Mouse (Mus musculus) lung, postnatal 36 days (tissue): ENCODE measurements around the gene Osgep.
"Not testable (repeated sequence)": the region's sequence is repeated elsewhere in the genome, so short reads cannot be mapped to it uniquely, and the experiment has no call there.

Experiments
- DNase-seq: peaks from one replicate; pipeline ENCODE4 v3.0.0; 2022; ENCODE audit warnings: mixed read lengths

The Osgep gene

DNA sequence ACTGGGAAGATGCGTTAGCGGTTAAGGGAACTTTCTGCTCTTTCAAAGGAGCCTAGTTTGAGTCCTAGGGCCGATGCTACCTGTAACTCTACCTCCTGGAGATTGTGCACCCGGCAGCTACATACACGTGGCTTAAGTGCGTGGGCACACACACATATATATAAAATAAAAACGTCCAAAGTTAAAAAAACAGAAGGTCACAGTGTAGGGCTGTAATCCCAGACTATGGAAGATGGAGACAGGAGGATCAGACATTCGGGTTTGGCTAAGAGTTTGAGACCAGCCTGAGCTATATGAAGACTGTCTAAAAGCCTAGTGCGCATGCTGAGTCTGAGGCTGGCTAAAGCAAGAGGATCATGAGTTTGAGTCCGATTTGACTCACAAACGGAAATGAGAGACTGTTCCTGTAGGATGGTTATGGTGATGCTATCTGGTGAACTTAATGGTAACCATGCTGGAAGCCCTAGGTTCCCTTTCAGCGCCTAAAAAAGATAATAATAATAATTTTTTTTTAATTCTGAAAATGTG is 6.9 kb upstream of the Osgep start:
- DNase-seq = peak; percentile 12

DNA sequence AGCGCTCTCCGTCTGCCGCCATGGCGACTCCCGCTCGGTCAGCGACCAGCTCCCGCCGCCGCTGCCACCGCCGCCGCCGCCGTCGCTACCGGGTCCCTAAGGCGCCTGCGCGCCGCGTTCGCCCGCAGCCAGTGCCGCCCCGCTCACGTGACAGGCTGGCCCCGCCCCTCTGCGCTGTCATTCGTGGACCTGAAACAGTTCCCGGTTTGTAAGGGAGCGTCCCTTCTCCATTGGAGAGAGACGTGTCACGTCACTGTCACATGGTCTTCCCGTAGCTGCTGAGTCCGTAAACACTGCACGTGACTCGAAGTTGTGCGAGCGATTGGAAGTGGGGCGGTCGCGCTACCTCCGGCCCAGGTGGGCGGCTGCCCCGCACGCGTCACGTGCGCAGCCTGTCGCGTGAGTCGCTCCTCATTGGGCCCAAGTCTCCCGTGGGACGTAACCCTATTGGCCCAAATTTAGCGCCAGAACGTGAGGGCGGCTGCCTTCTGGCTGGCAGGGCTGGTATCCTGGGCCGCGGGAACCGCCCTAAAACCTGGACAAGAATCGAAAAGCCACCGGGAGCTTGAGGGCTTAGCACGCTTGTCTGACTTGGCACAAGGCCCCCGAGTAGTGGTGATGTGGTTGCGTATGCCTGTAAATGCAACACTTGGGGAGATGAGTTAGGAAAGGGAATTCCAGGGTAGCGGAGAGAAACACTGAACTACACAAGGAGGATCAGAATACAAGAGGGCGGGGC is 6.2 kb upstream of the Osgep start, which contains the start of the genes Pip4p1 and Pnp:
Gene Pip4p1 (minus strand): TSS at position 103 of the 739 bp plus-strand sequence.
Gene Pnp (plus strand): TSS at position 329 of the 739 bp plus-strand sequence.
- peak; percentile 100 for DNase-seq

DNA sequence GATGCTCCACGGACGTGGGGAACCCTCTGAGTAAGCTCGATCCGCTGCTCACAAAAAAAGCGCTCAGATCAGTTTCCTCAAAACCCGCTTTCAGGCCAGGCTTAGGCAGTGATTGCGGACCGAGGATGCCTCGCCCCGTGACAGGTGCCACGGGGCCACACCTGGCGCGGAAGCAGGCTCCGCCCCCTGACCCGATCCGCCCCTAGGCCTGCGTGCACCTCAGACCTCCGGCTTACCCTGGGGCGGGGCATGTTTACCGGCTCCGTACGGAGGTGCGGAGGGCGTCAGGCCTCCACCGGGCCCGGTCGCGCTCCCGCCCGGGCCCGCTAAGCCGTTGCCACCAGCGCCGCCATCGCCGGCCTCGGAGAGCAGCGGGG is 5.7 kb upstream of the Osgep start:
- peak; percentile 79 for DNase-seq

DNA sequence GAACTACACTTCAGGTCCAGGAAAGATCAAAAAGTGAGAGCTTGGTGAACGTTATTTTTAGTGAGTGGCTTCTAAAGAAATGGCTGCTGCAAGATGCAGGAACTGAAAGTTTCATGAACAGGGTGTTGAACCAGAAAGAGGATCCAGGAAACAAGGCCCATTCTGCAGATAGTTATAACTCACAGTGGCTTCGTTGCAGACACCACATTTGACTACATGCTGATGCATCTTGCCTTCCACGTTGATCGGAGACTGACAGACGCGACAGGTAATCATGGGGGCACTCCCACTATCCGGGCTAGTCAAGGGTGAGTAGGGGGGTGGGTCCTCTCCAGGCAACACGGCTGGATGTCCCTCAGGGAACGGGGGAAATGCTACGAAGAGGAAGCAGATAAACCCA is 5.3 kb upstream of the Osgep start:
- peak; percentile 17 for DNase-seq

DNA sequence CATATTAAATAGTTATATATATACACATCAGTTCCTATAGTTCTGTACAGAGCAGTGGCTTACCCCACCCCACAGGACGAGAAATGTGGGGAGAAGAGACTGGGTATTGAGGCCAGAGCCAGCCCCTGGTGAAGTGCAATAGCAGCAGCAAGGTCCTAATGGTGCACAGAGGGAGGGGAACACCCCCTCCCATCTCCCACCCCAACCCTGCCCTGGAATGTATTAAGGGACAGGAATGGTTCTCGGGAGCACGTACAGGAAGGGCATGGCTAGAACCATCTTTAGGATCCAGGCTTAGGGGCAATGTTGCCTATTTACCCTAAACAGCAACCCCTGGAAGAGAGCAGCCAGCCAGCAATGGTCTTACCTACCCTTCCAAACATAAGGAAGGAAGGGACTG is 2.7 kb upstream of the Osgep start:
- no peak for DNase-seq

- DNase-seq = no peak
Observed at GRCm38 (mm10) chr14:50925111-50925920, 623 bp upstream of the Osgep start.

DNA sequence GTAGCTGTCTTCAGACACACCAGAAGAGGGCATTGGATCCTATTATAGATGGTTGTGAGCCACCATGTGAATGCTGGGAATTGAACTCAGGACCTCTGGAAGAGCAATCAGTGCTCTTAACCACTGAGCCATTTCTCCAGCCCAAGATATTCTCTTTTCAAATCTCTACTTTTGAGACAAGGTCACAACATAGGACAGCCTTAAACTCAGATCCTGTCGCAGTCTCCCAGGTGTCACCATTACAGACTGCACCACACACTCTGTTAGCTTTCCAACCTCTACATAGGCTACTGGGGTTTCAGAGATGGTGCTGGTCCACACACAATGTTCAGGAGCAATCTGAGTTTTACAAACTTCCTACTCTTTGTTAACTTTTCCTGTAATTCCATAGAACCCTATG is 1.3 kb downstream of the Osgep start:
- DNase-seq = not testable (repeated sequence)

DNA sequence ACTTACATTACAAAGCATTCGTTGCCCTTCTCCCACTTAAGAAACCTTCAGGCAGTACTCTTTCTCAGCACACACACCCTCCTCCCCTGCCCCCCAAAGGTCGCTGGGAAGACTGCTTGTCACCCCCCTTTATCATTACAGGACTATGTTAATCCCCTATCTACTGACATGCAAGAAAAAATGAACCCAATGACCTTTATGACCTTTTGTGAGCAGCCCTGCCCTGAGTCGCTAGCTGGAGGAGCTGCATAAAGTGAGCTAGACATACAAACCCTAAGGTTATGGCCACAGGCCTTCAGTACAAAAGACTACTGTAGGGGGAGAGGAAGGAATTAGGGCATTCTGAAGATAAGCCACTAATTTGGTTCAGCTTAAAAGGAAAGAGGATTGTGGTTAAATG is 13.3 kb downstream of the Osgep start:
- DNase-seq = no peak

DNA sequence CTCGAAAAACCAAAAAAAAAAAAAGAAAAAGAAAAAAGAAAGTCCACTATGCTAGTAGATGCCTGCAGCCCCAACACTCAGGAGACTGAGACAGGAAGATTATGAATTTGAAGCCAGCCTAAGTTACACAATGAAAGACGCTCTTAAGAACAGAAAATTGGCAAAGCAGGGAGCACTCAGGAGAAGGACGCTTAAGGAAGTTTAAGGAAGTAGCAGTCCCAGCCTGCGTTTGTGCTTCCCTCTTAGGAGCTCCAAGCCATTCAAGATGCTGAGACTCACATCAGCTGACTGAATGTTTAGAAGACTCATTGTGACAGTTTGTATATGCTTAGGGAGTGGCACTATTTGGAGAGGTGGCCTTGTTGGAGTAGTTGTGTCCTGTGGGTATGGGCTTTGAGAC is 16.6 kb downstream of the Osgep start:
- peak; percentile 53 for DNase-seq

DNA sequence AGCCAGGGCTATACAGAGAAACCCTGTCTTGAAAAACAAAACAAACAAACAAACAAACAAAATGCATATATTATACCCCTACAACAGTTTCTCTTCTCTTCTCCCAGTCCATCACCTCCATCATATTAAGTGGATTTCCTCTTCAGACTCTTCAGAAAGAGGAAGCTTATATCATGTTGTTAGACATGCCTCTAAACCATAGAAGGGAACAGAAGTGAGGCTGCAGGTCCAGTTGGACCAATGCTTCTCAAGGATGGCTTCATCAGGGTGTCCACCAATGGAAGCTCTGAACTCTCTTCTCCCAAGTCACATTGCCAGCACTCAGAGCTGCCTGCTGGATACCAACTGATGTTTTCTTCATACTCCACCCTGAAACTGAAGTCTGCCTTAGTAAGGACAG is 19.4 kb downstream of the Osgep start:
- DNase-seq = not testable (repeated sequence)

DNA sequence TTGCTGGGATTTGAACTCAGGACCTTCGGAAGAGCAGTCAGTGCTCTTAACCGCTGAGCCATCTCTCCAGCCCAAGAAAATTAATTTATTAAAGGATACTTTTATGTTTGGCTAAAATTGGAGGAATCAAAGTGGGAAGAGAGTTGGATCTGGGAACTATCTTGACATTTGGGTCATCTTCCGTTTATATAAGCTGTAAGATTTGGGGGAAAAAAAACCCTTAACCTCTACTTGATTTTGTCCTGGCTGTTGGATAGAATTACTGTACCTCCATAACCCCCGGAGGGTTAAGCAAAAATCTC is 19.9 kb downstream of the Osgep start:
- DNase-seq = no peak

GRCm38 (mm10) chr14:50903973-50904827 is 20.5 kb downstream of the Osgep start:
- peak; percentile 61 for DNase-seq

GRCm38 (mm10) chr14:50897992-50898391 is 26.7 kb downstream of the Osgep start:
- DNase-seq = not testable (repeated sequence)

DNA sequence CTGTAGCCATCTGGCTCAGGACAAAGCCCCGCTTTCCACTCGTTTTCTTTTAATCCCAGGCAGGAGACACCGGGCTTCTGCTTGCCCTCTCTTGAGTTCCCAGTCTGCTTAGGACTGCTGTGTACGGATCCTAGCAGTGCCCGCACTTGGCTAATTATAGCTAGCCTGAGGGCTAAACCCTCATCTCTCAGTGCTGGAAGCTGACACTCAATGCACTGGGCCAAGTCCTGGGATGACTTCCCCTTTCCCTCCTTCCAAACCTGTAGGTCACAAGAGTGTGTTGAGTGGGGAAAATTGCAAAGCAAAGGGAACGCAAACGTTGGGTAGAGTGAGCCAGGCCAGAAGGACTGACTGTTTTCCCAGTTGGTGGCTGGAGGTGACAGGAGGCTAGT is 27.3 kb downstream of the Osgep start, which contains the start of gene Klhl33:
Gene Klhl33 (minus strand): TSS at position 134 of the 392 bp plus-strand sequence.
- no peak for DNase-seq

DNA sequence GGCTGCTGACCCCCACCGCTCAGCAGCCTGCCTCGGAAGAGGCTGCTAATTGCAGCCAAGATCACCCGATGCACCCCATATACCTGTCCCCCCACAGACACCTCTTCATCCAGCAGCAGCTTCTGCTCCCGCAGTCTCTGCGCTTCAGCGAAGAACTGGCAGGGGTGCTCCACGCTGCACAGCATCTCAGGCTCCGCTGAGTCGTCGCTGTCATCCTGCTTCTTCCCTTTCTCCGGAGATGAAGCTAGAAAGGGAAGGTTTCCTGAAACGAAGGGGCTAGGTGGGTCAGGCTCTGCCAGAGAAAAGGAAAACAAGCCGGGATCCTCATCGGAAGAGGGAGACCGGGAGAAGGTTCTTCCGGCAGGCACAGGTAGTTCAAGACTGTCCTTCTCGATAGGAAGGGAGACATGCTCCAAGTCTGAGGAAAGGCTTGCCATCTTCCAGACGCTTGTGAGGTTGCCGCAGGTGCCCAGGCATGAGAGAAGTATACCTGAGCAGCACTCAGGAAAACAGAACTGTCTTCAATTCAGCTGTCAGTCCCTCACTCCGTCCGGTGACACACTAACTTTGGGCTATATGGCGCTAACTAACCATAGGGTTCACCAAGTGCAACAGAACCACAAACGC is 27.8 kb downstream of the Osgep start:
- no peak for DNase-seq

- peak; percentile 89 for DNase-seq
Observed at GRCm38 (mm10) chr14:50895985-50896746, 28.5 kb downstream of the Osgep start.

GRCm38 (mm10) chr14:50895407-50895806 is 29.3 kb downstream of the Osgep start:
- DNase-seq = no peak

- peak; percentile 64 for DNase-seq
Observed at GRCm38 (mm10) chr14:50892541-50893459, 31.9 kb downstream of the Osgep start.

GRCm38 (mm10) chr14:50892091-50892490 is 32.6 kb downstream of the Osgep start:
- no peak for DNase-seq

DNA sequence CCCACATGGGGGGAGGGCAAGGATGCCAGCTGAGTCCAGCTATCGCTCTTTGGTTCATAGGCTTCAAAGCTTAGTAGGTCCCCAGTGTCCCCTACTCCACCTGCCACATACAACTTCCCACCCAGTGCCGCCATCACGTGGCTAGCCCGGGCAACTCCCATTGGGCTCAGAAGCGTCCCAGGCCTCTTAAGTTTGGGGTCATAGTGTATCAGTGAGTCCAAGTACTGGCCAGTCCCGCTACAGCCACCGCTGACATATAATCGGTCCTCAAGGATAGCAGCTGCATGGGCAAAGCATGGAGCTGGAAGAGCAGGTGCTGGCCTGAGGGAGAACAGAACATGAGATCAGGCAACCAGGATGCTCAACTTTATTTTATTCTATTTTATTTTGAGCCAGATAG is 33.1 kb downstream of the Osgep start:
- DNase-seq = no peak
